ENCODE assay signal across 8 mouse cellular contexts in the genomic region with DNA sequence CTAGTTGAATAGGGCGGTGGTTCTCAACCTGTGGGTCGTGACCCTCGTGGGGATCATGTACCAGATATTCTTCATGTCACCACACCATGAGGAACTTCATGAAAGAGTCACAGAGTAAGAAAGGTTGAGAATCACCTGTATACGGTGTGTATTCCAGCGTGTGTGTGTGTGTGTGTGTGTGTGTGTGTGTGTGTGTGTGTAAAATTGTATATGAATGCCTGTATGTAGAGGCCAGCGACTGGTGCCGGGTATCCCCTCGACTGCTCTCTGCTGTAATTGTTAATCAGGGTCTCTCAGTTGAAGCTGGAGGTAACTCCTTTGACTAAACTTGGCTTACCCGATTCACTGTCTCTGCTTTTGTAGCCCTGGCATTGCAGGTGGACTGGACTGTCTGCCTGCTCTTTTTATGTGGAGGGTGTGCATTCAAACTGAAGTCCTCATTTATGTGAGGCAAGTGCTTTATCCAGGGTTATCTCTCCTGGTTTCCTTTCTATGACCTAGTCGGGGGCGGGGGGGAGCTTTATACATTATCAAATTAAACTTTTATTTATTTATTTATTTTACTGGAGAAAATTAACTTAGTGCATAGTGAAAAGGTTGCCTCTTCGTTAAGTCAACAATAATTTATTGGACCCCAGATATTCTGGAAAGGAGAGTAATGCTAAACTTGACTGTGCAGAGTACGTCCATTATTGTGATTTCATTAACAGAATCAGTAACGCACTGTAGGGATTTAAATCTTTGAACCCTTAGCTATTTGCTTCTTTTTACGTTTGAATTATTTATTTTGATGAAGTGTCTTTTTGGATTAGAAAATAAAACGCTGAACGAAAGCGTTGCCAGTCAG. TPM values are rescaled to one million over a fixed set of nuclear protein-coding genes. Genes with fewer than 3 reads are reported as not detected.
DNase-seq lines count a peak whose midpoint lies in the region; ATAC-seq and TF ChIP-seq lines count a peak whose summit lies in the region.

No protein-coding gene starts in this region.

- peak overlapping the region; percentile 47 for H3K9ac ChIP-seq in hindbrain, embryonic 16.5 days (ENCODE audit: low read depth, low read length)
- peak overlapping the region; percentile 43 for H3K9ac ChIP-seq in midbrain, embryonic 15.5 days

- no peak for TF ChIP-seq POLR2A in kidney, adult 2 months (IDR thresholded peaks at IDR 0.05; ENCODE audit: low read depth, low read length)

- peak overlapping the region; percentile 31; the same call in 1 of the 2 replicates for H3K4me3 ChIP-seq in kidney, adult 2 months (ENCODE audit: insufficient read depth, low read depth, low read length)
- H3K4me3 ChIP-seq in embryonic facial prominence, embryonic 10.5 days, result peak overlapping the region; percentile 47
- H3K4me3 ChIP-seq in hindbrain, embryonic 16.5 days (ENCODE audit: low read length), result peak overlapping the region; percentile 39
- peak overlapping the region; percentile 47 for H3K4me3 ChIP-seq in midbrain, embryonic 15.5 days

- TF ChIP-seq CTCF in kidney, adult 2 months (conservative IDR thresholded peaks at IDR 0.05; ENCODE audit: insufficient read depth, insufficient read length, low read depth, low read length), result no peak

- no peak for DNase-seq in kidney, adult 2 months
- no peak for DNase-seq in kidney, adult 11 months
- no peak for DNase-seq in embryonic facial prominence, embryonic 10.5 days (ENCODE audit: low spot score)
- no peak for DNase-seq in layer of hippocampus, postnatal 10 days (ENCODE audit: low spot score in 2 of 2)

- H3K36me3 ChIP-seq in kidney, adult 2 months (ENCODE audit: control insufficient read depth, insufficient read depth, low read length), result no peaks in the 10 kb centered on the region
- no peaks in the 10 kb centered on the region for H3K36me3 ChIP-seq in embryonic facial prominence, embryonic 10.5 days (replicated peaks)
- H3K36me3 ChIP-seq in hindbrain, embryonic 16.5 days (ENCODE audit: control insufficient read depth, insufficient read depth, low read length), result no peaks in the 10 kb centered on the region
- no peaks in the 10 kb centered on the region for H3K36me3 ChIP-seq in midbrain, embryonic 15.5 days (replicated peaks)

- H3K27me3 ChIP-seq in kidney, adult 2 months (replicated peaks; ENCODE audit: control insufficient read depth, insufficient read depth, low read length), result no peaks in the 10 kb centered on the region
- no peaks in the 10 kb centered on the region for H3K27me3 ChIP-seq in embryonic facial prominence, embryonic 10.5 days (replicated peaks; ENCODE audit: low read depth, poor library complexity, severe bottlenecking)
- no peaks in the 10 kb centered on the region for H3K27me3 ChIP-seq in hindbrain, embryonic 16.5 days (replicated peaks; ENCODE audit: control insufficient read depth, insufficient read depth, low read length)
- H3K27me3 ChIP-seq in midbrain, embryonic 15.5 days (replicated peaks), result no peaks in the 10 kb centered on the region

- 48% methylated on average over 18 of the region's 18 CpGs for WGBS in kidney, adult 2 months
- 55% methylated on average over 18 of the region's 18 CpGs for WGBS in embryonic facial prominence, embryonic 10.5 days
- whole genome bisulfite sequencing in hindbrain, embryonic 16.5 days, result 53% methylated on average over 18 of the region's 18 CpGs
- WGBS in midbrain, embryonic 15.5 days, result 47% methylated on average over 18 of the region's 18 CpGs

- peak; percentile 64 for ATAC-seq in hindbrain, embryonic 16.5 days
- ATAC-seq in midbrain, embryonic 15.5 days (replicated peaks), result peak; percentile 67
- ATAC-seq in CD4-positive, CD25-positive, alpha-beta regulatory T cell, adult 4 months, result no peak
- no peak for ATAC-seq in inflammation-experienced regulatory T-cells, adult 6 months

- H3K9me3 ChIP-seq in embryonic facial prominence, embryonic 10.5 days, result no peaks in the 10 kb centered on the region
- H3K9me3 ChIP-seq in hindbrain, embryonic 16.5 days (ENCODE audit: control insufficient read depth, low read length), result no peaks in the 10 kb centered on the region
- H3K9me3 ChIP-seq in midbrain, embryonic 15.5 days, result no peaks in the 10 kb centered on the region

- no peaks in the 10 kb centered on the region for H3K4me1 ChIP-seq in kidney, adult 2 months (ENCODE audit: control insufficient read depth, insufficient read depth, low read length)
- peaks cover 7% of the 10 kb centered on the region; the same call in 1 of the 2 replicates for H3K4me1 ChIP-seq in embryonic facial prominence, embryonic 10.5 days
- peaks cover 16% of the 10 kb centered on the region for H3K4me1 ChIP-seq in hindbrain, embryonic 16.5 days (ENCODE audit: control insufficient read depth, insufficient read depth, low read depth, low read length)
- H3K4me1 ChIP-seq in midbrain, embryonic 15.5 days, result peaks cover 20% of the 10 kb centered on the region

- H3K4me2 ChIP-seq in hindbrain, embryonic 16.5 days (ENCODE audit: low read length), result peak overlapping the region; percentile 58
- peak overlapping the region; percentile 51 for H3K4me2 ChIP-seq in midbrain, embryonic 15.5 days

- no peak overlapping the region for H3K27ac ChIP-seq in kidney, adult 2 months (ENCODE audit: insufficient read depth, low read depth, low read length)
- H3K27ac ChIP-seq in embryonic facial prominence, embryonic 10.5 days (replicated peaks), result no peak overlapping the region
- 0 out of 2 replicates have a peak overlapping the region, but pooled peaks have one; percentile 39 for H3K27ac ChIP-seq in hindbrain, embryonic 16.5 days (ENCODE audit: low read depth, low read length)
- H3K27ac ChIP-seq in midbrain, embryonic 15.5 days, result peak overlapping the region; percentile 76

RNA-seq across cellular contexts. Expression of a gene that starts 47.2 kb away (rescaled TPM):
- 0.06 and 0.10 TPM in 2 replicates for polyA plus RNA-seq in kidney, adult 2 months (2012; rRNA removed)
- polyA plus RNA-seq in embryonic facial prominence, embryonic 10.5 days (2016; fragmentation: Nextera tagmentation; extraction: Ambion mirVana), result 1.8 and 2.5 TPM in 2 replicates
- polyA plus RNA-seq in hindbrain, embryonic 16.5 days (2015; fragmentation: Nextera tagmentation; extraction: Ambion mirVana), result 49.5 and 54.7 TPM in 2 replicates
- polyA plus RNA-seq in midbrain, embryonic 15.5 days (2015; fragmentation: Nextera tagmentation; extraction: Ambion mirVana), result 43.6 and 47.5 TPM in 2 replicates
- polyA plus RNA-seq in CD4-positive, CD25-positive, alpha-beta regulatory T cell, adult 4 months (2017; shearing (Covaris generic)), result 1 to 10 TPM in 1 of 2 experiments, under 1 TPM in 1; 0.38 to 1.2 TPM
- under 1 TPM; 0.50 to 0.80 (median 0.55) TPM for polyA plus RNA-seq in inflammation-experienced regulatory T-cells, adult 6 months (2017; shearing (Covaris generic))
- total RNA-seq in layer of hippocampus, postnatal 10 days (2021), result 100 to 1,000 TPM; 260 to 266 TPM

Comparison
In these comparisons a context has a peak if more than half of its experiments do, and no peak if none do; other contexts are left out.
1. H3K27ac ChIP-seq: peak in hindbrain, embryonic 16.5 days (single experiment) and midbrain, embryonic 15.5 days (single experiment); none in kidney, adult 2 months (single experiment) and embryonic facial prominence, embryonic 10.5 days (single experiment).
2. ATAC-seq: peak in hindbrain, embryonic 16.5 days (single experiment) and midbrain, embryonic 15.5 days (single experiment); none in CD4-positive, CD25-positive, alpha-beta regulatory T cell, adult 4 months (single experiment) and inflammation-experienced regulatory T-cells, adult 6 months (single experiment).
3. RNA of a gene that starts 47.2 kb away (polyA plus RNA-seq): 49.5 to 54.7 TPM in hindbrain, embryonic 16.5 days and 43.6 to 47.5 TPM in midbrain, embryonic 15.5 days; 1.8 to 2.5 TPM in embryonic facial prominence, embryonic 10.5 days, 0.38 to 1.2 TPM in CD4-positive, CD25-positive, alpha-beta regulatory T cell, adult 4 months, 0.50 to 0.80 TPM in inflammation-experienced regulatory T-cells, adult 6 months and 0.06 to 0.10 TPM in kidney, adult 2 months; every median in the first group is over 10 times any median in the second.
4. Peak in every context shown above with its lines, with median percentiles within 50 percentile points of each other: H3K4me3 ChIP-seq.